Mouse (Mus musculus): Measurements from ENCODE around the gene Zbtb45. TPM values are rescaled to one million over a fixed set of nuclear protein-coding genes. Genes with fewer than 3 reads are reported as not detected.

Gene Zbtb45
- polyA plus RNA-seq, 1 experiment from 2014 or later: 37.8 TPM

DNA sequence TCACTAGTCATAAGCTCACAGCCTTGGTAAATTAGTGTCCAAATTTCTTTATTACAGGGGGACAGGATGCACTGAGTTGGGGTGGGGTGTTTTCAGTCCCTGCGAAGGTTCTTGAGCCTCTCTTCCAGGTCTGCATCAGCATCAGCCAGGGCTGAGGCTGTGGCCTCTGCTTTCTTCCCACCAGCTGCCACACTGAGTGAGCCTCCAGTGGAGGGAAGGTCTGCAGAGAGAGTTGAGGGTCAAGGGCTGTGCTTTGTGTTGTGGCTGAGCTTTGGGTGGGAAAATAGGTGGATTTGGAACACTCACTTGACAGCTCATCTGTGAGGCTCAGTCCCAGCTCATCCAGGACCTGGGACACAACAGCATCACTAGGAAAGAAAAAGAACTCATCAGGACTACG is 22.1 kb upstream of the Zbtb45 start:
- Histone ChIP-seq H3K9ac (no peak overlapping the region), H3K27me3 (no peaks in the 10 kb centered on the region), H3K27ac (replicated peaks) (no peak overlapping the region), H3K4me2 (no peak overlapping the region), H3K4me1 (replicated peaks) (peaks cover 48% of the 10 kb centered on the region), H3K9me3 (no peaks in the 10 kb centered on the region), H3K4me3 (no peak overlapping the region), H3K36me3 (peaks cover 84% of the 10 kb centered on the region)
- no peak for ATAC-seq (ENCODE audit: low read depth)
- 82% methylated on average over 2 of the region's 2 CpGs for WGBS

DNA sequence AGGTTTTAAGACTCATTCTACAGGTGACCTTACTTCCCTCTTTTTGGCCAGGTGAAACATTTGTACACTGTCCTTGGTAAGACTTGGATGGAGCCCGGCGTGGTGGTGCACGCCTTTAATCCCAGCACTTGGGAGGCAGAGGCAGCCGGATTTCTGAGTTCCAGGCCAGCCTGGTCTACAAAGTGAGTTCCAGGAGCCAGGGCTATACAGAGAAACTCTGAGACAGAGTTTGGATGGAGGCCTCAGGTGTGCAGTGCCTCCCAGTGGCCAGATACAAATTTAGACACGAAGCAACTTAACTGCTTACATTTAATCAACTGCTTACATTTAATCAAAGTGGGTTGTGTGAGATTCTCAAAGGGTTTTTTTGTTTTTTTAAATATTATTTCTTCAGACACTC is 21.2 kb upstream of the Zbtb45 start:
- 77% methylated on average over 5 of the region's 5 CpGs for WGBS
- peaks cover 48% of the 10 kb centered on the region for H3K4me1 ChIP-seq (replicated peaks)
- no peak overlapping the region for H3K27ac ChIP-seq (replicated peaks)
- peaks cover 90% of the 10 kb centered on the region for H3K36me3 ChIP-seq
- H3K9me3 ChIP-seq: no peaks in the 10 kb centered on the region
- H3K27me3 ChIP-seq: no peaks in the 10 kb centered on the region
- H3K9ac ChIP-seq: no peak overlapping the region
- H3K4me3 ChIP-seq: no peak overlapping the region
- no peak for ATAC-seq (ENCODE audit: low read depth)
- no peak overlapping the region for H3K4me2 ChIP-seq

DNA sequence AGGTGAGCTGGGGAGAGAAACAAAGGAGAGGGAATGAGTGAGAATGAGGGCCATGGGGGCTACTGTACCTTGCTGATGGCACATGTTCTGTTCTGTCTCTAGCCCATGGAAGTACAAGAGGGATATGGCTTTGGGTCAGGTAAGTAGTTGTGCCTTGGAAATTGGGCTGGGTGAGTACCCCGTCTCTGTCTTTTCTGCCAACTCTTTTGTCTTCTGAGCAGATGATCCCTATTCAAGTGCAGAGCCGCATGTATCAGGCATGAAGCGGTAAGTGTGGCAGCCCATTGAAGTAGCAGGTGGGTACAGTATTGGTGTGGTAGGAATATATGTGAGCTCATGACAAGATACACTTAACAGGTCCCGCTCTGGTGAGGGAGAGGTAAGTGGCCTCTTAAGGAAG is 19.2 kb upstream of the Zbtb45 start:
- Histone ChIP-seq H3K4me2 (no peak overlapping the region), H3K27ac (replicated peaks) (no peak overlapping the region), H3K27me3 (no peaks in the 10 kb centered on the region), H3K9me3 (no peaks in the 10 kb centered on the region), H3K4me3 (no peak overlapping the region), H3K9ac (peak overlapping the region; percentile 43; the same call in 1 of the 2 replicates), H3K36me3 (peaks cover 85% of the 10 kb centered on the region), H3K4me1 (replicated peaks) (peaks cover 41% of the 10 kb centered on the region)
- WGBS: 90% methylated on average over 4 of the region's 4 CpGs
- ATAC-seq (ENCODE audit: low read depth): no peak

DNA sequence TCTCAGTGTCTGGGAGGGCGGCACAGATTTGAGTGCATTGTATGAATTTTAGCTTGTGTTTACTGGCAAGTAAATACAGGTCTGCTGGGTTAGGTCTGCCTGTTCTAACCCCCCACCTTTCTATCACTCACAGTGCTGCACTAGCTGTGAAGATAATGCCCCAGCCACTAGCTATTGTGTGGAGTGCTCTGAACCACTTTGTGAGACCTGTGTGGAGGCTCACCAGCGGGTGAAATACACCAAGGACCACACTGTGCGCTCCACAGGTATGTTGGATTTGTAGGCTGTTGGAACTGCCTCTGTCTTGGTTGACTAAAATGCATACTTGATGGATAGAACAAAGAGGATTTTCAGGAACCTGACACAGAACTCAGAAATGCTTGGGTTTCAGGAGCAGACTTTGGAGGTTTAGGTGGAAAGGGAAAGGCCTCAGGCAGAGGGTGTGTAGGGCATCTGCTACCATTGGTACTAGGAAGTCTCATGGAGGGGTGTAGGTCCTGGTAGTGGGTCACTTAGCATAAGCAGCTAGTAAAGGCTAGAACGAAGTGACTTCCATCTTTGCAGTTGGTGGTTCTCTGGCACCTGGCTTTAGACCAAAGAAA is 15.8 kb upstream of the Zbtb45 start:
- Histone ChIP-seq H3K9me3 (no peaks in the 10 kb centered on the region), H3K4me3 (peak overlapping the region; percentile 90), H3K4me2 (peak overlapping the region; percentile 97), H3K9ac (peak overlapping the region; percentile 94), H3K4me1 (replicated peaks) (peaks cover 42% of the 10 kb centered on the region), H3K27ac (replicated peaks) (peak overlapping the region; percentile 98), H3K36me3 (peaks cover 54% of the 10 kb centered on the region), H3K27me3 (no peaks in the 10 kb centered on the region)
- WGBS: 30% methylated on average over 4 of the region's 4 CpGs
- ATAC-seq (ENCODE audit: low read depth): no peak

DNA sequence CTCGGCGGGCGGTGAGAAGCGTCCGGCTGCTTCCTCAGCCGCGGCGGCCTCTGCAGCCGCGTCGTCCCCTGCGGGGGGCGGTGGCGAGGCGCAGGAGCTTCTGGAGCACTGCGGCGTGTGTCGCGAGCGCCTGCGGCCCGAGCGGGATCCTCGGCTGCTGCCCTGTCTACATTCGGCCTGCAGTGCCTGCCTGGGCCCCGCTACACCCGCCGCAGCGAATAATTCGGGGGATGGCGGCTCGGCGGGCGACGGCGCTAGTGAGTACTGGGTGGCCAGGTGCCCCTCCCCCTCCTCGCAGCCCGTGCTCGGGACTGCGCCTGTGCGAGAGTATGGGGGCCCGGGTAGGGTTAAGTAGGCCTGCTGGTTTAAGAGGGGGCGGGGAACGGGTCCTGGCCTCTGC is 15.0 kb upstream of the Zbtb45 start:
- ATAC-seq (ENCODE audit: low read depth): peak; percentile 76
- peaks cover 46% of the 10 kb centered on the region for H3K36me3 ChIP-seq
- no peaks in the 10 kb centered on the region for H3K9me3 ChIP-seq
- under 1% methylated on average over 44 of the region's 44 CpGs for WGBS
- peak overlapping the region; percentile 94 for H3K9ac ChIP-seq
- H3K27ac ChIP-seq (replicated peaks): peak overlapping the region; percentile 98
- H3K27me3 ChIP-seq: no peaks in the 10 kb centered on the region
- H3K4me3 ChIP-seq: peak overlapping the region; percentile 90
- peak overlapping the region; percentile 97 for H3K4me2 ChIP-seq
- peaks cover 42% of the 10 kb centered on the region for H3K4me1 ChIP-seq (replicated peaks)

DNA sequence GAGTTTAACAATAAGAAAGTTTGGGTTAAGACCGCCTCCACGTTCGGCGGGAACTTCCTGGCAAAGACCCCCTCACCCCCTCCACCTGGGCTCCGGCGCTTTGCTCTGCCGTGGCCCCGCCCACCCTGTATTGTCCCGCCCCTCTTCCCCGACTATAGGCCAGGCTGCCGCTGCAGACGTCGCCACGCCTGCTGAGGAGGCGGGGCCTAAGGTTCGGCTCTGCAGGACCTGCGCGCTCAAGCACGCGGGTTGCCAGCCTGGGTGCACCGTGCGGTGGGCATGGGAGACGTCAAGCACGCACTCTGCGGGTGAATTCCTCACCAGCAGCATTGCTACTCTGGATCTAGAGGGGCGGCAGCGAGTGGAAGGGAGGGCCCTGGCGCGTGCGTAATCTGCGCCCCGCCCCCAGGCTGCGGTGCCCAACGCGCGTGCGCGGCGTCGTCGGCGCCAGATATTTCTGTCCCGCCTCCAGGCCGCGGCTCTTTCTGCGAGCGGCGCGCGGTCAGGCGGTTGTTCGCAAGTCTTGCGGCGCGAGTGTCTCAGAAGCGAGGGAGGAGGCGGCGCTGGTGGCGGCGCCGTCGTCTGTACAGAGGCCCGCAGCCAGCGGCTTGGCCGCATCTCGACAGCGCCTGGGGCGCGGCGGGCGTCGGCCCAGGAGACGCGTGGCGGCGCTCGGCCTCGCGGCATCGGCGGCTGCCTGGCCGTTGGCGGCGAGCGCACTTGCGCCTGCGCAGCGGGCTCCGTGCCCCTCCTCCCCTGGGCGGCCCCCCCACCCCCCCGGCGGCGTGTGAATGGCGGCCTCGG is 14.3 kb upstream of the Zbtb45 start:
- Histone ChIP-seq H3K27ac (replicated peaks) (peak overlapping the region; percentile 98), H3K36me3 (peaks cover 39% of the 10 kb centered on the region), H3K9ac (peak overlapping the region; percentile 94), H3K4me2 (peak overlapping the region; percentile 97), H3K9me3 (no peaks in the 10 kb centered on the region), H3K27me3 (no peaks in the 10 kb centered on the region), H3K4me1 (replicated peaks) (peaks cover 42% of the 10 kb centered on the region), H3K4me3 (peak overlapping the region; percentile 90)
- WGBS: under 1% methylated on average over 87 of the region's 95 CpGs
- ATAC-seq (ENCODE audit: low read depth): peak; percentile 87

DNA sequence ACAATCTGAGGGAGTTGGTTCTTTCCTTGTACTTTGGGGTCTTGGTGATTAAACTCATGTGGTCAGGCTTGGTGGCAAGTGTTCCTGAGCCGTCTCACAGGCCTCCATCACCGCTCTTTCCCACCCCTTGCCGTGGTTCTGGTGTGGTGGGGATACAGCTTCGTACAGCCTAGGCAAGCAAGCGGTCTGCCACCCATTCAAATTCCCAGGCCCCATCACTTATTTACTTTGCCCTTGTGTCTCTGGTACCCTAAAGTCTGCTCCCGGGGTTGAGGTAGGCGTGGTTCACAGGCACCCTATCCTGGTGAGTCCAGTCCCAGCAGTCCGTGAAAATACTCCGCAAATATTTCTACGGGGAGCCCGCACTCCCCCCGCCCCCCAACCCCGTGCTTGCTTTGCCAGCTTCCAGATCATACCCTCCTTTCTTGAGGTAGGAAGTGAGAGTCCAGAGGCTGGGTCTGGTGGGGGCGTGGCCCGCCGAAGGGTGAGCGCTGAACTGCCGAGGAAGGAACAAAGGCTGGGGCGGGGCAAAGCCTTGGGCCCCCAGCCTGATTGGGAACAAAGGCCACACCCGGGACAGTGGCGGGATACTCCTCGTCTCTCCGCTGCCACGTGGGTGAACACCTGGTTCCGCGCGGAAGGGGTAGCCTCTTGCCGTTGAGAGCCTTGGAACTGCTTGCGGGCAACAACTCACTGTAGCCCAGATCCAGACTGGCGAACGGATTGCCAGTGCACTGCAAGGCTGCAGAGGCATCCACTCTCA is 13.1 kb upstream of the Zbtb45 start:
- H3K27ac ChIP-seq (replicated peaks): peak overlapping the region; percentile 98
- WGBS: 3% methylated on average over 31 of the region's 31 CpGs
- H3K4me3 ChIP-seq: peak overlapping the region; percentile 90
- peak; percentile 33 for ATAC-seq (ENCODE audit: low read depth)
- no peaks in the 10 kb centered on the region for H3K9me3 ChIP-seq
- H3K4me2 ChIP-seq: peak overlapping the region; percentile 97
- peaks cover 27% of the 10 kb centered on the region for H3K36me3 ChIP-seq
- peaks cover 42% of the 10 kb centered on the region for H3K4me1 ChIP-seq (replicated peaks)
- H3K9ac ChIP-seq: peak overlapping the region; percentile 94
- no peaks in the 10 kb centered on the region for H3K27me3 ChIP-seq

DNA sequence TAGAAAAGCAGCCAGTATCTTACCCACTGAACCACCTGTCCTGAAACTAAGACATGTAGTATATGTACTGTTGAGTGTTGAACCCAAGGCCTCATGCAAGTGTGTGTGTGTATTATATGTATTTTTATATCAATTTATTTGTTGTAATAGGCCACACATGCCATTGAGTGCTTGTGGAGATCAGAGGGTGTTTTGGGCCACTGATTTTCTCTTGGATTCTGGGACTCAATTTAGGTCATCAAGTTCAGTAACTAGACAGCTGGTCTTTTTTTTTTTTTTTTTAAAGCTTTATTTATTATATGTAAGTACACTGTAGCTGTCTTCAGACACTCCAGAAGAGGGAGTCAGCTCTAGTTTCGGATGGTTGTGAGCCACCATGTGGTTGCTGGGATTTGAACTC is 5.4 kb upstream of the Zbtb45 start:
- Histone ChIP-seq H3K9me3 (no peaks in the 10 kb centered on the region), H3K4me1 (replicated peaks) (peaks cover 7% of the 10 kb centered on the region), H3K9ac (no peak overlapping the region), H3K4me2 (no peak overlapping the region), H3K27me3 (no peaks in the 10 kb centered on the region), H3K27ac (replicated peaks) (no peak overlapping the region), H3K36me3 (no peaks in the 10 kb centered on the region), H3K4me3 (no peak overlapping the region)
- no peak for ATAC-seq (ENCODE audit: low read depth)
- 91% methylated on average over 1 of the region's 1 CpGs for WGBS

DNA sequence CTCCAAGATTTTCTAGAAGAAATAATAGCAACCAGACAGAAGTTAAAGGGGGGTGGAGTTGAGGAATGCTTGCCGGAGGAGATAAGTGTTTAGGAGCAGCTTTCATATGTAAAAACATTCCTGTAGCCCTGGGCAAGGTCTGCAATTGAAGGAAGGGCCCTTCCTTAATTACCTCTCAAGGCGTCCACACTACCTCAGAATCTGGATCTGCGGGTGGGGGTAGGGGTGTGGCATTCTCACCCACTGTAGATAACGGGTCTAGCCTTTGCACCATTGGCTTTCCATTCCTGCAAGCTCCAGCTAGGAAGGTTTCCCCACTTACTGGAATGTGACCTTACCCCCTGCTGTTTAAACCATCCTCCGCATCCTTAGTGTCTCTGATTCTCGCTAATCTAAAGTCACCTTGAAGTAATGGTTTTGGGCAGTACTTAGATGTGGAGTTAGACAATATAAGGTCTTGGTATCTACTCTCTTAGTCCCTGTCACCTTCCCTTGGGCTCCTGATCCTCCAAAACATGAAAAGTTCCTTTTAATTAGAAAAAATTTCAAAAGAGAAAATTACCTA is 4.5 kb upstream of the Zbtb45 start:
- no peak for ATAC-seq (ENCODE audit: low read depth)
- H3K27ac ChIP-seq (replicated peaks): no peak overlapping the region
- WGBS: 31% methylated on average over 6 of the region's 6 CpGs

DNA sequence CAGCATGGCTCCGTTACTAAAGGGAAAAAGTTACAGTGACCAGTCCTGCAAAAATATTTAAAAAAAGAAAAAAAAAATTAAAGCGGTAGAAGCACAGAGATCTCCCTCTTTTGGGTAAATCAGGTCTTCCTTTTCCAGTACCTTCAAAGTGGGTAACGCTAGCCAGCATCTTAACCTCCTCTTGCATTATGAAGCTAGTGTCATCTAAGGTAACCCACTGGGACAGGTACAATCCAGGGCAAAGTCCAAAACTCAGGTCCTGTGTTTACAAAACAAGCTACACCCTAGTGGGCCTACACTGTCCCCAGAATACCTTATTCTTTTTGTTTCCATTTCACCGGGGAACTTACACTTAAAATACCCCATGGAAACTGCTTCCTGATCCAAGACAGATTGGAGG is 3.8 kb upstream of the Zbtb45 start:
- peak overlapping the region; percentile 38; the same call in 1 of the 2 replicates for H3K9ac ChIP-seq
- no peak for ATAC-seq (ENCODE audit: low read depth)
- H3K4me3 ChIP-seq: no peak overlapping the region
- H3K4me1 ChIP-seq (replicated peaks): peaks cover 12% of the 10 kb centered on the region
- no peaks in the 10 kb centered on the region for H3K36me3 ChIP-seq
- H3K27ac ChIP-seq (replicated peaks): no peak overlapping the region
- H3K9me3 ChIP-seq: no peaks in the 10 kb centered on the region
- H3K27me3 ChIP-seq: no peaks in the 10 kb centered on the region
- no peak overlapping the region for H3K4me2 ChIP-seq
- WGBS: 60% methylated on average over 4 of the region's 4 CpGs

More for the DNA sequence above, 4.5 kb upstream of the Zbtb45 start:
- no peak overlapping the region for H3K4me3 ChIP-seq
- H3K27me3 ChIP-seq: no peaks in the 10 kb centered on the region
- H3K9me3 ChIP-seq: no peaks in the 10 kb centered on the region
- no peaks in the 10 kb centered on the region for H3K36me3 ChIP-seq
- H3K4me2 ChIP-seq: no peak overlapping the region
- 0 out of 2 replicates have a peak overlapping the region, but pooled peaks have one; percentile 38 for H3K9ac ChIP-seq
- peaks cover 9% of the 10 kb centered on the region for H3K4me1 ChIP-seq (replicated peaks)

DNA sequence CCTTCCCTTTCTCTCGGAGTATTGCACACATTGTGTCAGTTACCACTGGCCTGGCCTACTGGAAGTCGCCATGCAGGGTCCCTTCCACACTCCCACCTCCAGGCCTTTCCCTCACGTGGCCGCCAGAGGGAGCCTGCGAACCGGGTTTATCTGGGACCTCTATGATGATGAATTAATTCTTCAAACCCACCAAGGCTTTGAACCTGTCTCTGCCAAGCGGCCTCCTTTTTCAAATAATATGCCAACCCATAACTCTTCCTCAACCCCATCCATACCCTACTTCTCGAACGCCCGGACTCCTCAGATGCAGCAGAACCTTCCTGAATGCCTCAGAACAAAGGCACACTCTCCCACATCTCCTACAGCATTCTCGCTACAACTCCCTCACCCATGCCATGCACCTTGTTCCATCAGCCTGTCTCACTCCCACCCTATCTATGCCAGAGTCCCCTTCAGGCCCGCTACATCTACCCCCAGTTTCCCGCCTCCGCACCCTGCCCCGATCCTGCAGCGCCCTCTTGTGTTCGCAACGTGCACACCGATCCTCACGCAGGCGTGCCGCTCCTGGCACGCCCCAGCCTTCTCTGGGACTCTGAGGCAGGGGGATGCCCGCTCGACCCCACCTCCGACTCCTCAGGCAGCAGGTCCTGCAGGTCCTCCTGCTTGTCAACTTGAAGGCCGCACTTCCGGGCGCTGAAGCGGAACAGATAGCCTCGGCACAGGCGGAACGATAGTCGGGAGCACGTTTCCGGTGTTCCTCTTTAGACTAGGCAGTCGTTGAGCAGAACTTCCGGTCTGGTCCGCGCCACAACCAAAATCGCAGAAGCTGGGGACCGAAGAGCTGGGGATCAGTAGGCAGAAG is 460 bp downstream of the Zbtb45 start:
- peaks cover 39% of the 10 kb centered on the region for H3K4me1 ChIP-seq (replicated peaks)
- under 1% methylated on average over 42 of the region's 42 CpGs for WGBS
- peak overlapping the region; percentile 96 for H3K27ac ChIP-seq (replicated peaks)
- peak overlapping the region; percentile 74 for H3K4me3 ChIP-seq
- peaks cover 31% of the 10 kb centered on the region for H3K36me3 ChIP-seq
- peak overlapping the region; percentile 81 for H3K9ac ChIP-seq
- H3K9me3 ChIP-seq: no peaks in the 10 kb centered on the region
- peak; percentile 88 for ATAC-seq (ENCODE audit: low read depth)
- peak overlapping the region; percentile 86 for H3K4me2 ChIP-seq
- peaks cover 9% of the 10 kb centered on the region for H3K27me3 ChIP-seq

Measured in neural tube, embryonic 13.5 days (tissue).